Mouse (Mus musculus) hindbrain, embryonic 12.5 days (tissue): Measurements from ENCODE around the gene Sema4c. TPM values are rescaled to one million over a fixed set of nuclear protein-coding genes. Genes with fewer than 3 reads are reported as not detected.

Experiments used
- ATAC-seq: fragments of 200-750 bp; cut with Nextera tagmentation; 2 replicates; pipeline ENCODE4 v1.8.0; 2017; ENCODE audit warnings: moderate TSS enrichment; ENCODE audit not compliant: low FRiP score
- H3K27ac ChIP-seq: fragments of 300-500 bp; sonication (generic); 2 replicates; pipeline ENCODE4 v1.5.1; 2016; ENCODE audit warnings: mild to moderate bottlenecking
- H3K27me3 ChIP-seq: fragments of 300-500 bp; sonication (generic); 2 replicates; pipeline ENCODE4 v1.6.1; 2016; ENCODE audit warnings: mild to moderate bottlenecking
- H3K36me3 ChIP-seq: fragments of 300-500 bp; sonication (generic); 2 replicates; pipeline ENCODE4 v1.6.1; 2016; ENCODE audit warnings: mild to moderate bottlenecking
- H3K4me1 ChIP-seq: fragments of 300-500 bp; sonication (generic); 2 replicates; pipeline ENCODE4 v1.6.1; 2016
- H3K4me2 ChIP-seq: fragments of 300-500 bp; sonication (generic); replicated peaks from 2 replicates; pipeline ENCODE4 v1.6.1; 2016; ENCODE audit warnings: mild to moderate bottlenecking
- H3K4me3 ChIP-seq: fragments of 300-500 bp; sonication (generic); 2 replicates; pipeline ENCODE4 v1.5.1; 2016; ENCODE audit warnings: mild to moderate bottlenecking
- H3K9ac ChIP-seq: fragments of 300-500 bp; sonication (generic); 2 replicates; pipeline ENCODE4 v1.6.1; 2016; ENCODE audit warnings: mild to moderate bottlenecking, moderate library complexity
- H3K9me3 ChIP-seq: fragments of 300-500 bp; sonication (generic); replicated peaks from 2 replicates; pipeline ENCODE4 v1.6.1; 2016; ENCODE audit warnings: mild to moderate bottlenecking
- WGBS: fragments of 180-500 bp; shearing (Covaris S2); methylation state at CpG from one replicate; pipeline ENCODE4 v1.1.7; 2016; 5-methylcytosine and 5-hydroxymethylcytosine counted together
- polyA plus RNA-seq: library from polyadenylated mRNA; unstranded; fragments of >200 nt; fragmentation: Nextera tagmentation; extraction: Ambion mirVana; gene quantifications from 2 replicates; pipeline ENCODE4 v1.2.1, GENCODE M21; 2016

Sema4c gene
- polyA plus RNA-seq, 1 experiment from 2014 or later: 35.6 TPM

- H3K9me3 ChIP-seq: no peaks in the 10 kb centered on the region
- 21% methylated on average over 1 of the region's 1 CpGs for WGBS
- H3K36me3 ChIP-seq: peaks cover 46% of the 10 kb centered on the region
- peaks cover 3% of the 10 kb centered on the region; the same call in 1 of the 2 replicates for H3K4me1 ChIP-seq
- no peak overlapping the region for H3K4me2 ChIP-seq
- no peak overlapping the region for H3K4me3 ChIP-seq
- H3K9ac ChIP-seq: no peak overlapping the region
- peak; percentile 39 for ATAC-seq
- H3K27ac ChIP-seq: peak overlapping the region; percentile 40
- no peaks in the 10 kb centered on the region for H3K27me3 ChIP-seq
Observed at GRCm38 (mm10) chr1:36528351-36528750, 29.8 kb downstream of the Sema4c start.

GRCm38 (mm10) chr1:36526903-36527302 is 31.2 kb downstream of the Sema4c start:
- Histone ChIP-seq H3K9ac (no peak overlapping the region), H3K27me3 (no peaks in the 10 kb centered on the region), H3K4me2 (no peak overlapping the region), H3K36me3 (peaks cover 60% of the 10 kb centered on the region), H3K27ac (no peak overlapping the region), H3K9me3 (no peaks in the 10 kb centered on the region), H3K4me3 (no peak overlapping the region), H3K4me1 (peaks cover 6% of the 10 kb centered on the region; the same call in 1 of the 2 replicates)
- WGBS: 93% methylated on average over 10 of the region's 10 CpGs
- ATAC-seq: no peak

GRCm38 (mm10) chr1:36525774-36526173 is 32.4 kb downstream of the Sema4c start:
- Histone ChIP-seq H3K9me3 (no peaks in the 10 kb centered on the region), H3K4me2 (no peak overlapping the region), H3K9ac (no peak overlapping the region), H3K4me1 (peaks cover 6% of the 10 kb centered on the region; the same call in 1 of the 2 replicates), H3K36me3 (peaks cover 61% of the 10 kb centered on the region), H3K27ac (no peak overlapping the region), H3K27me3 (no peaks in the 10 kb centered on the region), H3K4me3 (no peak overlapping the region)
- 88% methylated on average over 12 of the region's 12 CpGs for WGBS
- ATAC-seq: no peak

- Histone ChIP-seq H3K4me2 (no peak overlapping the region), H3K9me3 (no peaks in the 10 kb centered on the region), H3K27me3 (no peaks in the 10 kb centered on the region), H3K9ac (no peak overlapping the region), H3K36me3 (peaks cover 76% of the 10 kb centered on the region), H3K4me1 (peaks cover 3% of the 10 kb centered on the region; the same call in 1 of the 2 replicates), H3K27ac (no peak overlapping the region), H3K4me3 (no peak overlapping the region)
- 93% methylated on average over 5 of the region's 5 CpGs for WGBS
- ATAC-seq: no peak
Observed at GRCm38 (mm10) chr1:36524058-36524457, 34.1 kb downstream of the Sema4c start.

- H3K9ac ChIP-seq: no peak overlapping the region
- H3K36me3 ChIP-seq: peaks cover 78% of the 10 kb centered on the region
- H3K27me3 ChIP-seq: no peaks in the 10 kb centered on the region
- no peak overlapping the region for H3K4me3 ChIP-seq
- H3K27ac ChIP-seq: peak overlapping the region; percentile 57
- H3K4me2 ChIP-seq: no peak overlapping the region
- ATAC-seq: peak; percentile 47
- peaks cover 3% of the 10 kb centered on the region; the same call in 1 of the 2 replicates for H3K4me1 ChIP-seq
- H3K9me3 ChIP-seq: no peaks in the 10 kb centered on the region
- 70% methylated on average over 9 of the region's 9 CpGs for WGBS
Observed at GRCm38 (mm10) chr1:36523332-36524013, 34.7 kb downstream of the Sema4c start.

- peaks cover 3% of the 10 kb centered on the region; the same call in 1 of the 2 replicates for H3K4me1 ChIP-seq
- H3K36me3 ChIP-seq: peaks cover 84% of the 10 kb centered on the region
- no peak overlapping the region for H3K4me3 ChIP-seq
- H3K9ac ChIP-seq: no peak overlapping the region
- WGBS: 93% methylated on average over 7 of the region's 7 CpGs
- no peak overlapping the region for H3K4me2 ChIP-seq
- H3K27me3 ChIP-seq: no peaks in the 10 kb centered on the region
- no peak for ATAC-seq
- no peaks in the 10 kb centered on the region for H3K9me3 ChIP-seq
- H3K27ac ChIP-seq: no peak overlapping the region
Observed at GRCm38 (mm10) chr1:36522210-36522609, 35.9 kb downstream of the Sema4c start.

- H3K4me1 ChIP-seq: peaks cover 14% of the 10 kb centered on the region
- no peak overlapping the region for H3K9ac ChIP-seq
- ATAC-seq: no peak
- peaks cover 68% of the 10 kb centered on the region for H3K36me3 ChIP-seq
- no peak overlapping the region for H3K4me2 ChIP-seq
- no peak overlapping the region for H3K4me3 ChIP-seq
- 84% methylated on average over 11 of the region's 11 CpGs for WGBS
- no peak overlapping the region for H3K27ac ChIP-seq
- H3K27me3 ChIP-seq: no peaks in the 10 kb centered on the region
- no peaks in the 10 kb centered on the region for H3K9me3 ChIP-seq
Observed at GRCm38 (mm10) chr1:36519626-36520025, 38.5 kb downstream of the Sema4c start.

GRCm38 (mm10) chr1:36518259-36518658 is 39.9 kb downstream of the Sema4c start:
- Histone ChIP-seq H3K36me3 (peaks cover 57% of the 10 kb centered on the region), H3K9me3 (no peaks in the 10 kb centered on the region), H3K4me3 (no peak overlapping the region), H3K4me1 (peaks cover 26% of the 10 kb centered on the region), H3K27me3 (no peaks in the 10 kb centered on the region), H3K4me2 (no peak overlapping the region), H3K9ac (no peak overlapping the region), H3K27ac (no peak overlapping the region)
- no peak for ATAC-seq
- WGBS: 89% methylated on average over 3 of the region's 3 CpGs

- H3K27me3 ChIP-seq: no peaks in the 10 kb centered on the region
- peaks cover 28% of the 10 kb centered on the region for H3K4me1 ChIP-seq
- H3K9me3 ChIP-seq: no peaks in the 10 kb centered on the region
- no peak for ATAC-seq
- H3K36me3 ChIP-seq: peaks cover 16% of the 10 kb centered on the region
- 43% methylated on average over 2 of the region's 2 CpGs for WGBS
- peak overlapping the region; percentile 80 for H3K4me2 ChIP-seq
- peak overlapping the region; percentile 96 for H3K4me3 ChIP-seq
- no peak overlapping the region for H3K9ac ChIP-seq
- H3K27ac ChIP-seq: no peak overlapping the region
Observed at GRCm38 (mm10) chr1:36513718-36514117, 44.4 kb downstream of the Sema4c start.

- peak overlapping the region; percentile 93 for H3K9ac ChIP-seq
- ATAC-seq: no peak
Observed at GRCm38 (mm10) chr1:36513310-36513709, 44.8 kb downstream of the Sema4c start.

GRCm38 (mm10) chr1:36512966-36513280 is 45.2 kb downstream of the Sema4c start:
- peak overlapping the region; percentile 80 for H3K4me2 ChIP-seq
- under 1% methylated on average over 16 of the region's 16 CpGs for WGBS

More at GRCm38 (mm10) chr1:36513310-36513709, 44.8 kb downstream of the Sema4c start:
- 9% methylated on average over 1 of the region's 1 CpGs for WGBS
- Histone ChIP-seq H3K4me3 (peak overlapping the region; percentile 96), H3K36me3 (peaks cover 14% of the 10 kb centered on the region), H3K27me3 (no peaks in the 10 kb centered on the region), H3K4me1 (peaks cover 28% of the 10 kb centered on the region), H3K4me2 (peak overlapping the region; percentile 80), H3K9me3 (no peaks in the 10 kb centered on the region), H3K27ac (no peak overlapping the region; the same call in 1 of the 2 replicates)

GRCm38 (mm10) chr1:36512089-36512965 is 45.8 kb downstream of the Sema4c start:
- peak overlapping the region; percentile 96 for H3K4me3 ChIP-seq
- H3K36me3 ChIP-seq: peaks cover 16% of the 10 kb centered on the region
- peak overlapping the region; percentile 93 for H3K9ac ChIP-seq
- WGBS: 0% methylated on average over 60 of the region's 126 CpGs
- peak overlapping the region; percentile 80 for H3K4me2 ChIP-seq
- ATAC-seq: peak; percentile 76
- H3K27ac ChIP-seq: peak overlapping the region; percentile 99
- no peaks in the 10 kb centered on the region for H3K9me3 ChIP-seq
- H3K4me1 ChIP-seq: peaks cover 28% of the 10 kb centered on the region
- H3K27me3 ChIP-seq: no peaks in the 10 kb centered on the region

More at GRCm38 (mm10) chr1:36512966-36513280, 45.2 kb downstream of the Sema4c start:
- H3K4me1 ChIP-seq: peaks cover 28% of the 10 kb centered on the region
- H3K9me3 ChIP-seq: no peaks in the 10 kb centered on the region
- peak overlapping the region; percentile 93 for H3K9ac ChIP-seq
- H3K27me3 ChIP-seq: no peaks in the 10 kb centered on the region
- ATAC-seq: no peak
- H3K27ac ChIP-seq: peak overlapping the region; percentile 99
- peak overlapping the region; percentile 96 for H3K4me3 ChIP-seq
- H3K36me3 ChIP-seq: peaks cover 10% of the 10 kb centered on the region
